Mouse (Mus musculus) kidney, adult 18-20 months (tissue): ENCODE measurements around the gene Pf4.
"Not testable (repeated sequence)": the region's sequence is repeated elsewhere in the genome, so short reads cannot be mapped to it uniquely, and the experiment has no call there.

ENCODE experiments used
- DNase-seq: peaks from one replicate; pipeline ENCODE4 v3.0.0; 2021

Gene Pf4

GRCm38 (mm10) chr5:90788114-90788513 lies 15.9 kb downstream of the Pf4 start:
- DNase-seq: no peak

DNA sequence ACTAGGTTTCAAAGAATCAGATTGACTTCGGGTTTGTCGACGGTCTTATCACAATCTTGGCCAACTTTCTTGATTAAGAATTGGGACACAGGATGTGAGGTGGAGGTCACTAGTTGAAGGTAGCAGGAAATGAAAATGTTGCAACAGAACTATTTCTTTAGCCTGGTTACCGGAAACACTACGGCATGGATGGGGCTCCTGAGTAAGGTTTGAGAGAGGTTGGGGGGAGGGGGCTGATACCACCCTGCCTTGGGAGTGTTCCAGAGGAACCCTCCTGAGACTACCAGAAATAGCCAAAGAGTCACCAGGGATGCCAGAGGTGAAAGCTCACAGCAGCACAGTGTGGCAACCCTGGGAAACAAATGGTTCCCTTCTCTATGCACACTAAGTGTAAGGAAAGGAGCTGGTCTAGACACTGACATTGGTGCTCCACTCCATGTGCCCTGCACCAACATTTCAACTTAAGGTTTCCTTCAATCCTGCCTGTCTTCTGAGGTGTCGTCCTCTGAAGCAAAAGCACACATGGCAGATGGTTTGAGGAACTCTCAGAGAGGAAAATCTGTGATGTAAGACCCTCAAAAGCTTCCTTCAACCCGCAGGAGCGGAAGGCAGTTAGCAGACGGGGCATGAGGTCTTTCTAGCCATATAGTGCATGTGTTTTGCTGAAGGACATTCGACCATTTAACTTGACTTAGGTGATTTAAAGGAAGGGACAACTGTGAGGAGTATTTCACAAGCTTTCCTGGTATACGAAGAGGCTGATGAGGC lies 17.3 kb downstream of the Pf4 start:
- DNase-seq: no peak

- no peak for DNase-seq
Measured at GRCm38 (mm10) chr5:90790074-90790502, 17.9 kb downstream of the Pf4 start.

DNA sequence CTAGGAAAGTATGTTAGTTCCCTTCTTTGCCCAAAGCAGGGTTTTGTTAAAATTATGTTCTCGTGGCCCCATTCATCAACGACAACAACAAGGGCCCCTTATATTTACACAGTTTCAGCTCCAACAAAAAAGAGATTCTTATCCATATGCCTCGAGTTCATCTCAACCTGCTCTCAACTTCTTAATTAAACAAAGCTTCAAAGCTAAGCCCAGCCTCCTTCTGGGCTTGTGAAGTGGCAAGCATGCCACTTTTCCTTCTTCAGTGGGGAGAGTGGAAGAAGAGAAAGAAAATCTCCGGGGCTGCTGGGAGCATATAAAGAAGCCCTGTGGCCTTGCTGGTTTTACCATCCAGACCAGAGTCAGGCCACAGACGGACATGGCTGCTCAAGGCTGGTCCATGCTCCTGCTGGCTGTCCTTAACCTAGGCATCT lies 22.0 kb downstream of the Pf4 start, which contains the start of gene Cxcl15:
Gene Cxcl15, plus strand, starts transcription at position 340 of the 431 bp plus-strand sequence.
- no peak for DNase-seq

- not testable (repeated sequence) for DNase-seq
Measured at GRCm38 (mm10) chr5:90795392-90795791, 23.2 kb downstream of the Pf4 start.

DNA sequence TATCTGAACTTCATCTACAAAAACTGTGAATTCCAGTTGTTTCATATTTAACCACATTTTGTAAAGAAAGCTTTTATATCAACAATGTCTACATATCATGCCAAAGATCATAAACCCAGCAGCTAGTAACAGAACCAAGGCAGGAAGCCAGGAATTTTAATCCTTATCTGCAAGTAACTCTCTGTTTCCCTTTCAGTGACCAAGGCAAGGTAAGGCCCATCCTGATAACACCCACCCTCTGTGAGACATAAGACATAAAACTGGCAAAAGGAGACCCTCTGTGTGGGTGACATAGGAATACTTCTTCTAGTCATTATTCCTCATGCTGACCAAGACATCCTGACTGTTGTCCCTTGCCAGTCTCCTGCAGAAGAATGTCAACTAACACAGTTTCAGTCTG lies 32.3 kb downstream of the Pf4 start:
- no peak for DNase-seq

DNA sequence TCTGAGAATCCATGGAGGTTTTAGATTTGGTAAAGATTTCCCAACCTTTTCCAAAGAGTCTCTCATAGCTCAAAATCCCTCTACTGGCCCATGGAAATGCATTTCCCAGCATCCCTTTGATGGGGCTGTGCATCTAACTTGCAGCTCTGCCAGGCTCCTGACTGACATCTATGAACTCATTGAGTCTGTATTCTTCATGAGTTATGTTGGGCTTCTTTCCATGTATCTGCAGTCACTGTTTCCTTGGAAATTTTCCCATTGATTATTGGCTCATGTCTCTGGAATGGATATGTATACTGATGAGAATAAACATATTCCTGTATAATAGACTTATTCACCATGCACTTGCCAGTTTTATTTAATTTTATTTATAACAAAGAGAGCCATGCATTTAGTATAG lies 33.8 kb downstream of the Pf4 start:
- DNase-seq: no peak

GRCm38 (mm10) chr5:90807176-90807950 lies 35.1 kb downstream of the Pf4 start:
- DNase-seq: no peak

DNA sequence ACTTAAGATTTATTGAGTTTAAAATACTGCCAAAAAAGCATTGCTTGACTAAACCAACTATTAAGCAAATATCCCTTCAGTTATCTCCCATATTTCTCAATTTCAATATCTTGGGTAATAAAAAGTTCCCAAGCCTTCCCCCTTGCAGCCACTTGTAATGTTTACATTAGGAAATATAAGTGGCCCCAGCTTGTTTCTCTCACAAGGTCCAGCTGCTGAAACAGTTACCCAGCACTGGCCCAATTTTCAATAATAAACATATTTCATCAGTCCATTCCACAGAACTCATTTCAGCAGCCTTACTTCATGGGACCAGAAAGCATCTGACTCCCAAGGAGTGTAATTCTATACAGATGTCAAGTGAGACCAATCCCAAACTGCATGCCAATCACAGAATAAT lies 47.5 kb downstream of the Pf4 start:
- no peak for DNase-seq
